Mouse (Mus musculus) spleen, adult 2 months (tissue): Measurements from ENCODE around the gene Pdhx.

ENCODE experiments used
- CTCF ChIP-seq: fragments of 200-500 bp; IDR thresholded peaks from 2 replicates; pipeline ENCODE4 v1.5.1; 2011; ENCODE audit warnings: mild to moderate bottlenecking, inconsistent platforms; ENCODE audit not compliant: insufficient read depth, insufficient read length, insufficient replicate concordance; ENCODE audit errors: extremely low read depth
- POLR2A ChIP-seq: fragments of 200-500 bp; IDR thresholded peaks from 2 replicates; pipeline ENCODE4 v1.6.1; 2011; ENCODE audit warnings: low read depth, low read length, inconsistent platforms

GRCm38 (mm10) chr2:103088099-103088498 is 14.8 kb upstream of the Pdhx start:
- TF ChIP-seq POLR2A = no peak
- TF ChIP-seq CTCF = no peak
